Mouse (Mus musculus): ENCODE measurements around the gene Zfyve1. TPM values are rescaled to one million over a fixed set of nuclear protein-coding genes. Genes with fewer than 3 reads are reported as not detected.

The Zfyve1 gene
- total and polyA plus RNA-seq, 3 experiments = 8.0 to 8.3 TPM; not detected in 1

- Histone ChIP-seq H3K4me1 (ENCODE audit: control insufficient read depth in 1 of 2, insufficient read depth in 2 of 2, low read length in 2 of 2) (peaks cover 0 to 8% of the 10 kb centered on the region in 2 experiments; a peak in 2 of 4 replicates), H3K9me3 (replicated peaks; ENCODE audit: insufficient read depth, low read length) (no peaks in the 10 kb centered on the region), H3K36me3 (ENCODE audit: control insufficient read depth in 1 of 2, insufficient read depth in 2 of 2, low read length in 2 of 2) (peaks cover 0 to 6% of the 10 kb centered on the region in 2 experiments; a peak in 2 of 4 replicates), H3K4me3 (ENCODE audit: control insufficient read depth in 1 of 2, insufficient read depth in 1 of 2, low read depth in 2 of 2, low read length in 2 of 2) (no peak overlapping the region), H3K9ac (ENCODE audit: control insufficient read depth, low read depth, low read length, poor library complexity, severe bottlenecking) (no peak overlapping the region), H3K27ac (ENCODE audit: control insufficient read depth, low read depth, low read length) (no peak overlapping the region), H3K27me3 (ENCODE audit: control insufficient read depth in 1 of 2, insufficient read depth in 2 of 2, low read length in 2 of 2) (no peaks in the 10 kb centered on the region), H3K79me2 (ENCODE audit: control insufficient read depth, insufficient read depth, low read length, poor library complexity) (no peaks in the 10 kb centered on the region)
- TF ChIP-seq TAL1 (IDR thresholded peaks at IDR 0.05; ENCODE audit: low read length) (no peak), KAT2A (conservative IDR thresholded peaks at IDR 0.05; ENCODE audit: low read depth, low read length) (no peak), NELFE (IDR thresholded peaks at IDR 0.05; ENCODE audit: low read depth, low read length) (no peak), E2F4 (IDR thresholded peaks at IDR 0.05; ENCODE audit: borderline replicate concordance, low read depth, low read length) (no peak)
- no peak for DNase-seq (ENCODE audit: low read depth, low spot score)
Observed at GRCm38 (mm10) chr12:83510586-83510985, 86.4 kb downstream of the Zfyve1 start.

GRCm38 (mm10) chr12:83506543-83506942 is 90.5 kb downstream of the Zfyve1 start:
- Histone ChIP-seq H3K9ac (ENCODE audit: control insufficient read depth, low read depth, low read length, poor library complexity, severe bottlenecking) (no peak overlapping the region), H3K4me1 (ENCODE audit: control insufficient read depth in 1 of 2, insufficient read depth in 2 of 2, low read length in 2 of 2) (no peaks in the 10 kb centered on the region), H3K36me3 (ENCODE audit: control insufficient read depth in 1 of 2, insufficient read depth in 2 of 2, low read length in 2 of 2) (no peaks in the 10 kb centered on the region), H3K4me3 (ENCODE audit: control insufficient read depth in 1 of 2, insufficient read depth in 1 of 2, low read depth in 2 of 2, low read length in 2 of 2) (no peak overlapping the region), H3K27ac (ENCODE audit: control insufficient read depth, low read depth, low read length) (no peak overlapping the region), H3K27me3 (ENCODE audit: control insufficient read depth in 1 of 2, insufficient read depth in 2 of 2, low read length in 2 of 2) (no peaks in the 10 kb centered on the region), H3K9me3 (replicated peaks; ENCODE audit: insufficient read depth, low read length) (no peaks in the 10 kb centered on the region), H3K79me2 (ENCODE audit: control insufficient read depth, insufficient read depth, low read length, poor library complexity) (no peaks in the 10 kb centered on the region)
- TF ChIP-seq CTCF (IDR thresholded peaks at IDR 0.05 in 2 of 3, conservative IDR thresholded peaks at IDR 0.05 in 1 of 3; ENCODE audit: control insufficient read depth in 1 of 3, insufficient read depth in 1 of 3, low read depth in 2 of 3, low read length in 3 of 3, poor library complexity in 1 of 3, severe bottlenecking in 1 of 3) (peak in 1 of 3 experiments; percentile 2; a peak in 1 of 6 replicates), CHD1 (IDR thresholded peaks at IDR 0.05; ENCODE audit: low read depth, low read length) (no peak)
- no peak for DNase-seq (ENCODE audit: low read depth, low spot score)

- H3K9ac ChIP-seq (ENCODE audit: control insufficient read depth, low read depth, low read length, poor library complexity, severe bottlenecking) = peak overlapping the region; percentile 45
- DNase-seq (ENCODE audit: low read depth, low spot score) = peak; percentile 86
- H3K79me2 ChIP-seq (ENCODE audit: control insufficient read depth, insufficient read depth, low read length, poor library complexity) = no peaks in the 10 kb centered on the region
- peaks cover 0 to 7% of the 10 kb centered on the region in 2 experiments; a peak in 2 of 4 replicates for H3K36me3 ChIP-seq (ENCODE audit: control insufficient read depth in 1 of 2, insufficient read depth in 2 of 2, low read length in 2 of 2)
- H3K4me3 ChIP-seq (ENCODE audit: control insufficient read depth in 1 of 2, insufficient read depth in 1 of 2, low read depth in 2 of 2, low read length in 2 of 2) = peak overlapping the region; percentile 40 to 44; a peak in 3 of 4 replicates
- H3K4me1 ChIP-seq (ENCODE audit: control insufficient read depth in 1 of 2, insufficient read depth in 2 of 2, low read length in 2 of 2) = peaks cover 4 to 5% of the 10 kb centered on the region in 2 experiments; a peak in 2 of 4 replicates
- H3K9me3 ChIP-seq (replicated peaks; ENCODE audit: insufficient read depth, low read length) = no peaks in the 10 kb centered on the region
- no peak overlapping the region for H3K27ac ChIP-seq (ENCODE audit: control insufficient read depth, low read depth, low read length)
- H3K27me3 ChIP-seq (ENCODE audit: control insufficient read depth in 1 of 2, insufficient read depth in 2 of 2, low read length in 2 of 2) = no peaks in the 10 kb centered on the region
- TF ChIP-seq ELF1 (IDR thresholded peaks at IDR 0.05; ENCODE audit: low read depth, low read length) (no peak), HCFC1 (IDR thresholded peaks at IDR 0.05; ENCODE audit: low read depth, low read length) (no peak), MXI1 (IDR thresholded peaks at IDR 0.05; ENCODE audit: low read depth, low read length) (no peak), MYB (IDR thresholded peaks at IDR 0.05; ENCODE audit: low read depth, low read length) (no peak), UBTF (IDR thresholded peaks at IDR 0.05; ENCODE audit: borderline replicate concordance, insufficient read depth, low read depth, low read length) (no peak), ZC3H11A (IDR thresholded peaks at IDR 0.05; ENCODE audit: low read depth, low read length) (peak; percentile 95), BHLHE40 (IDR thresholded peaks at IDR 0.05; ENCODE audit: borderline replicate concordance, low read depth, low read length) (peak; percentile 39; the same call in 1 of the 2 replicates), SIN3A (IDR thresholded peaks at IDR 0.05; ENCODE audit: low read length) (no peak), ZKSCAN1 (IDR thresholded peaks at IDR 0.05; ENCODE audit: low read depth, low read length) (no peak), GATA1 (IDR thresholded peaks at IDR 0.05; ENCODE audit: low read depth, low read length) (no peak), RAD21 (IDR thresholded peaks at IDR 0.05; ENCODE audit: low read depth, low read length) (peak; percentile 96), MYC (IDR thresholded peaks at IDR 0.05; ENCODE audit: low read depth, low read length) (0 out of 2 replicates have a peak, but pooled peaks have one; percentile 41), MAFK (IDR thresholded peaks at IDR 0.05; ENCODE audit: borderline replicate concordance, low read depth, low read length) (no peak), TBP (IDR thresholded peaks at IDR 0.05; ENCODE audit: low read depth, low read length) (0 out of 2 replicates have a peak, but pooled peaks have one; percentile 18), EP300 (IDR thresholded peaks at IDR 0.05; ENCODE audit: low read depth in 1 of 2, low read length in 2 of 2) (no peak), POLR2A (IDR thresholded peaks at IDR 0.05; ENCODE audit: control insufficient read depth in 1 of 2, insufficient read depth in 1 of 2, low read depth in 1 of 2, low read length in 2 of 2, poor library complexity in 1 of 2) (no peak), ZNF384 (IDR thresholded peaks at IDR 0.05; ENCODE audit: low read depth, low read length) (no peak), TCF12 (IDR thresholded peaks at IDR 0.05; ENCODE audit: low read depth, low read length) (no peak), CTCF (IDR thresholded peaks at IDR 0.05 in 2 of 3, conservative IDR thresholded peaks at IDR 0.05 in 1 of 3; ENCODE audit: control insufficient read depth in 1 of 3, insufficient read depth in 1 of 3, low read depth in 2 of 3, low read length in 3 of 3, poor library complexity in 1 of 3, severe bottlenecking in 1 of 3) (peak; percentile 60 to 94 (median 85)), CHD2 (IDR thresholded peaks at IDR 0.05; ENCODE audit: low read length) (no peak), NRF1 (IDR thresholded peaks at IDR 0.05; ENCODE audit: insufficient read depth, low read depth, low read length, poor library complexity, severe bottlenecking) (no peak)
Observed at GRCm38 (mm10) chr12:83502190-83502589, 94.8 kb downstream of the Zfyve1 start.
